Mouse (Mus musculus): ENCODE data around the gene Atp6v1g3. TPM values are rescaled to one million over a fixed set of nuclear protein-coding genes. Genes with fewer than 3 reads are reported as not detected.

Atp6v1g3 gene
- total RNA-seq (2017): not detected in 2 replicates

GRCm38 (mm10) chr1:138273438-138273837 lies at the start of gene Atp6v1g3:
TSS of gene Atp6v1g3 (plus strand) at chr1:138273738.
- ATAC-seq (replicated peaks; ENCODE audit: low read depth, poor library complexity, severe bottlenecking): no peak

GRCm38 (mm10) chr1:138233051-138233450 lies 40.5 kb upstream of the Atp6v1g3 start:
- ATAC-seq (replicated peaks; ENCODE audit: low read depth, poor library complexity, severe bottlenecking): no peak

- peak; percentile 96 for ATAC-seq (replicated peaks; ENCODE audit: low read depth, poor library complexity, severe bottlenecking)
Measured at GRCm38 (mm10) chr1:138237252-138237651, 36.3 kb upstream of the Atp6v1g3 start.

DNA sequence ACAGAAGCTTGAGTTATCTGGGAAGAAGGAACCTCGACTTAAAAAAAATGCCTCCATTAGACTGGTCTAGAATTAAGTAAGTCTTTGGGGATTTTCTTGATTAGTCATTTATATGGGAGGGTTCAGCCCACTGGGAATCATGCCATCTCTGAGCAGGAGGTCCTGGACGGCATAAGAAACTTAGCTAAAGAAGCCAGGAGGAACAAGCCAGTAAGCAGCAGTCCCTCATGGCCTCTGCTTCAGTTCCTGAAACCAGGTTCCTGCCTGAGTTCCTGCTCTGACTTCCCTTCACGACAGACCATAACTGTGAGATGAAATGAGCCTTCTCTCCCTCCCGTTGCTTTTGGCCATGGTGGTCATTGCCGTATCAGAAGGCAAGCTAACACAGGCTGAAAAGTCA lies 29.6 kb upstream of the Atp6v1g3 start:
- ATAC-seq (replicated peaks; ENCODE audit: low read depth, poor library complexity, severe bottlenecking): peak; percentile 22; the same call in 1 of the 2 replicates

DNA sequence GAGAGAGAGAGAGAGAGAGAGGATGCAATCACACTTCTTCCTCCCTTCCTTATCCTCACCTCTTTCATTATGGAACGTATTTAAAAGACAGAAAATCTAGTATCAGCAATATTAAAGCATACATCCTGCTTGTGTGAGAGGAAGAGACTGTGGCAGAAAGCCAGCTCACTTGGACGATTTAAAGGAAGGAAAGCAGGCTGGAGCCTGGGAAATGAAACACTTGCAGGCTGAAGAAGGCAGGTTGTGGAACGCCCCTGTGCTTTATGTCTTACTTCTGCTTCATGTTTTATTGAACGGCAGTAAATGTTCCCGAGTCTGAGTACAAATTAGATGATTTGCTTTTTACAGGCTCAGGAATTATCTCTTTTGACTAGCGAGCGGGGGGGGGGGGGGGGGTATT lies 29.1 kb upstream of the Atp6v1g3 start:
- 0 out of 2 replicates have a peak, but pooled peaks have one; percentile 25 for ATAC-seq (replicated peaks; ENCODE audit: low read depth, poor library complexity, severe bottlenecking)

DNA sequence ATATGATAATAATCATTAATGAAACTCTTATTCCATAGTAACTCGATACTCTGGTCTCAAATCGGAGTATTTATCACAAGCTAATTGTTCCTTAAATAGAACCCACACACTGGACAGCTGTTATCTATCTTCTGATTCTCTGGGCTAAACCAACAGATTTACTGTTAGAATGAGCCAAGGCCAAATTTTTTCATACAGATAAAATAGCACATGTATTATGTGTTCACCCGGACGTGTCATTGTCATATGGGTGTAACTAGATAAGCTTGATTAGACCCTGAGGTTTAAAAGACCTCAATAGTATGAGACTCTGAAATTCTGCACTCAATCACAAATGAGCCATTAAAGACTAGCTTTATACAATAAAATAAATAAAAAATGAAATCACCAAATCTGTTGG lies 28.4 kb upstream of the Atp6v1g3 start:
- ATAC-seq (replicated peaks; ENCODE audit: low read depth, poor library complexity, severe bottlenecking): no peak

- ATAC-seq (replicated peaks; ENCODE audit: low read depth, poor library complexity, severe bottlenecking): no peak
Measured at GRCm38 (mm10) chr1:138245533-138245932, 28.0 kb upstream of the Atp6v1g3 start.

GRCm38 (mm10) chr1:138246438-138247164 lies 26.9 kb upstream of the Atp6v1g3 start:
- no peak for ATAC-seq (replicated peaks; ENCODE audit: low read depth, poor library complexity, severe bottlenecking)

- peak; percentile 73 for ATAC-seq (replicated peaks; ENCODE audit: low read depth, poor library complexity, severe bottlenecking)
Measured at GRCm38 (mm10) chr1:138247699-138248483, 25.6 kb upstream of the Atp6v1g3 start.

GRCm38 (mm10) chr1:138248770-138249169 lies 24.8 kb upstream of the Atp6v1g3 start:
- no peak for ATAC-seq (replicated peaks; ENCODE audit: low read depth, poor library complexity, severe bottlenecking)

DNA sequence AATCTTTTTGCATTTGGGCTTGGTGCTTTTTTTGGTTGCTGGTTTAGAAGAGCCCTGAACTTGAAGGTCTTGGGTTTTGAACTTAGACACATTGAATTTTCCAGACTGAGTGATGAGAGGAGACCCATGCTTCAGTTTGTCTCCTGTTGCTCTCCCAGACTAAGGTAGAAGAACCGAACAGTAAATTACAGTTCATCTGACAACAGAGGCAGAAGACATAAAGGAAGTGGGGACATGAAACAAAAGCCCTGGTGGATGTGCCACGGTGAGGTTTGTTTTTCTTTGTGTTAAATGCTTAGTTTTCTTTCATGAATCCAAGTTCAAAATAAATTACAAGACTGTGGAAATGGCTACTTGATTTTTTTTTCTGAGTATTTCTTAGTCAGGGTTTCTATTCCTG lies 22.6 kb upstream of the Atp6v1g3 start:
- no peak for ATAC-seq (replicated peaks; ENCODE audit: low read depth, poor library complexity, severe bottlenecking)

DNA sequence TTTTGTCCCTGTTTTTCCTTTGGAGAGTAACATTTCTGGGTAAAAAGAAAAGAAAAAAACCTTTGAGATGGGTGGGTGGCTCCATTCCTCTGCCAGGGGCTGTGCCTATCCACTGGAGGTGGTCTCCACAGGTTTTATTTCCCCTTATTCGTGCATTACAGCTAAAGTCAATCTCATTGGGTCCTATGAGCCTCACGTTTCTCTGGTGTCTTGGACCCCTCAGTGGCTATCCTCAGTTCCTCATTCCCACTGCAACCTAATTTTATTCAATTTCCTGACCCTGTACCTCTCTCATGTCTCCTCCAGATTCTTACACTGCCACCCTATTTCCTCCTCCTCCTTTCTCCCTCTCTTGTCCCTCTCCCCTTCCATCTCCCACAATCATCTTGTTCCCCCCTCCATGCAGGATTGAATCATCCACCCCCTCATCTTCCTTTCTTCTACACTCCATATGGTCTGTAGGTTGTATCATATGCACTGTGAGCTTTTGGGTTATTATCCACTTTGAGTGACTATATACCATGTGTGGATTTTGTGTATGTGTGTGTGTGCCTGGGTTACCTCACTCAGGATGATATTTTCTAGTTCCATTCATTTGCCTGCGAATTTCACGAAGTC lies 17.3 kb upstream of the Atp6v1g3 start:
- 0 out of 2 replicates have a peak, but pooled peaks have one; percentile 36 for ATAC-seq (replicated peaks; ENCODE audit: low read depth, poor library complexity, severe bottlenecking)

DNA sequence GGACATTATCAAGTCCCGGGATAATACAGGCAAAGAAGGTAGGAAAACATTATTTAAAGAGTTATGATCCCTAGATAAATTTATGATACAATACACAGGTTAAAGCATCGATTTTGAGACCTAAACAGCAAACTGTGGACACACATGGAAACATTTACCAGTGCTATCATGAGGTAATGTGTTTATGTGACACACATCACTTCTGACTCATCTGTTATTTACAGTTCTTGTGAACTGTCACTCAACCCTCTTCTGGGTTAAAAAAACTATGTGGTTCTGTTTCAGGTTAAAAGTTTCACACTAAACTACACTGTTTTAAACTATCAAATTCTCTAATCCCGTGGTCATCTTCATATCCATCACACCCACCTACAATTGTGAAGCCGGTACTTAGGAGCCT lies 14.8 kb upstream of the Atp6v1g3 start:
- no peak for ATAC-seq (replicated peaks; ENCODE audit: low read depth, poor library complexity, severe bottlenecking)

GRCm38 (mm10) chr1:138261520-138261919 lies 12.0 kb upstream of the Atp6v1g3 start:
- ATAC-seq (replicated peaks; ENCODE audit: low read depth, poor library complexity, severe bottlenecking): peak; percentile 60

GRCm38 (mm10) chr1:138262408-138262807 lies 11.1 kb upstream of the Atp6v1g3 start:
- peak; percentile 63 for ATAC-seq (replicated peaks; ENCODE audit: low read depth, poor library complexity, severe bottlenecking)

DNA sequence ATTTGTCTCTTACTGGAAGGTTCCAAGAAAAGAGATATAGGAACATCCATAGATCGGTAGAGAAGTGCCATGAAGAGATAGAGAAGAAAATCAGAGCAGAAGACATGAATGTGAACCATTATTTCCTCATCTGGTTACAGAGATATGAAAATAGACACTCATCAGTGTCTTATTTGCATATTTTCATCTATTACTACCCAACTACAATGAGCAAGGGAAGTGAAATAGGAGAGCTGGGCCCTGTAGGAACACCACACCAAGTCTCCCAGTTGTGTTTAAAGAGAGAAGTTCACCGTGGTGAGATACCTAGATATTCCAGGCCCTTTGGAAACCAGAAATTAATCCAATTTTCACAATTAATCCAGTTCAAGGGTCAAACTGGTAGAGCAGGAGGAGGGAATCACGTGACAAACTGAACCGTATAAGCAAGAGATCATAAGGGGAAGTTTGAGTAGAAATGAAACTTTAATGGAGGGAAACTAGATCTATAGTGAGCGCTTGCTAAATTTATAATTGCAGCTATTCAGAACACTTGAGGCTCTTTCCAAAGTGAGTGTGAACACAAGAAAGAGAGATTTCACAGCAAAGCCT lies 6.0 kb upstream of the Atp6v1g3 start:
- ATAC-seq (replicated peaks; ENCODE audit: low read depth, poor library complexity, severe bottlenecking): peak; percentile 47; the same call in 1 of the 2 replicates

DNA sequence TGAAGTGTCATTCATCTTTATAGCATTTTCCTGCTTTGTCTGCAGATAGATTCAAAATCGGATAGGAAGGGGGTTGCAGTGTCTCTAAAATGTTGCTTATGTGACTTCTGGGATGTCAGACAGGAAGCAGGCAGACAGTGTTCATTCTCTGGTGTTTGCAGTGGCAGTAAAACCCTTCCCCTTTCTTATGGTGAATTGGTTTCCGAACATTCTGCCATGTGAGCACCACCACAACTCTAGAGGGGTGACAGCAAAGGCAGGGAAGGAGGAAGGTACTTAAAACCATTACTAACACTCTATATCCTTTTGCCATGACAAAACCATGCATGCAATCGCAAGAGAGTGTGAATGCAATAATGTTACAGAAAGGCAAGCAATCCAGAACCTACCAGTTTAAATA lies 1.4 kb downstream of the Atp6v1g3 start:
- ATAC-seq (replicated peaks; ENCODE audit: low read depth, poor library complexity, severe bottlenecking): peak; percentile 93

DNA sequence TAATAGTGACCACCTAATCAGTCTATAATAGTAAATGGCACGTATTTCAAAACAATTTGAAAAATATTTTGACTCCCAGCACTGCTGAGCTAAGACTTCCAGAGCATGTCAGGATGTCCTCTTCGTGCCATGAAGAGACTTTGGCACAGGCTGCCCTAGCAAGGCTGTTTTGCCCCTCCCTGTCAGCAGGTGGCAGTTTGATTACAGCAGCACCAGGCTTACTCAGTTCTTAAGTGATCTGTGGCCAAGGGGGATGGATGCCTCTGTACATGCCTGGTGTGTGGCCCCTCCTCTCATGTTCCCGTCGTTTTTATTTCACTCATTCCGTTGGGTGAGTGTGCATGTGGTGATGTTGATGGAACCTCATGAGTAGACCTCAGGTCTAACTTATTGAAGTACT lies 2.3 kb downstream of the Atp6v1g3 start:
- peak; percentile 48 for ATAC-seq (replicated peaks; ENCODE audit: low read depth, poor library complexity, severe bottlenecking)

- ATAC-seq (replicated peaks; ENCODE audit: low read depth, poor library complexity, severe bottlenecking): no peak
Measured at GRCm38 (mm10) chr1:138281139-138281538, 7.6 kb downstream of the Atp6v1g3 start.

DNA sequence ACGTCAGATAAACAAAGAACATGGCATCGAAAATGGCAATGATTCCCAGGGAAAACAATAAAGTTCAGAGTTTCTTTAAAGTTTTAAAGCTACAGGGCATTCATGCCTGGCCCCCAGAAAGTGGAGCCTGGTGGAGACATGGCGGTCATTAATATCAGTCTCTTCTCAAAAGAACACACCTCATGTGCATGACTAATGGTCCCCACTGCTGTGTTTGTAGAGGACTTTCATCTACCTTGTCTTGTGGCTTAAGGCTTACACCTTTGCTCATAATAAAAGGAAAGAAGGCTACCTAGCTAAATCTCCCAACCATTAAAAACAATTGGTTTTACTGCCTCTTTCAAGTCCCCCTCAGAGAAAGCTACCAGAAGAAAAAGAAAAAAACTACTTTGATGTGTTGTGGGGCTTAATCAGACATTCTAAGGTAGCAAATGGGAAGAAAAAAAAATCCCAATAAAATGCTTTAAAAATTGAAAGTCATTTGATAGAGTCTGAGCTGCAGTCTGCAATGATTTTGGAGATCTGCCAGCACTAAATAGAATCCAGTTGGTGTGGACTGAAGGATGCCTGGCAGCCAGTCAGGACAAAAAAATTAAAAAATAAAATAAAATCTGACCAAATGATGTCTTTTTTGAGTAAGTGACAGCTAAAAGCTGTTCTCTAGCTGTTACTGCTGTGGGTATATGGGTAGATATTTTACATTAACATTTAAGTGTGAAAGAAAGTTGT lies 9.0 kb downstream of the Atp6v1g3 start:
- no peak for ATAC-seq (replicated peaks; ENCODE audit: low read depth, poor library complexity, severe bottlenecking)

All from common myeloid progenitor, adult 5-6 weeks (primary cell).